Mouse (Mus musculus): ENCODE results near the gene Col4a2. TPM values are rescaled to one million over a fixed set of nuclear protein-coding genes. Genes with fewer than 3 reads are reported as not detected.
"Not testable (repeated sequence)": the region's sequence is repeated elsewhere in the genome, so short reads cannot be mapped to it uniquely, and the experiment has no call there.

Col4a2 gene
- polyA plus RNA-seq, 1 experiment from 2014 or later = 26.5 TPM

DNA sequence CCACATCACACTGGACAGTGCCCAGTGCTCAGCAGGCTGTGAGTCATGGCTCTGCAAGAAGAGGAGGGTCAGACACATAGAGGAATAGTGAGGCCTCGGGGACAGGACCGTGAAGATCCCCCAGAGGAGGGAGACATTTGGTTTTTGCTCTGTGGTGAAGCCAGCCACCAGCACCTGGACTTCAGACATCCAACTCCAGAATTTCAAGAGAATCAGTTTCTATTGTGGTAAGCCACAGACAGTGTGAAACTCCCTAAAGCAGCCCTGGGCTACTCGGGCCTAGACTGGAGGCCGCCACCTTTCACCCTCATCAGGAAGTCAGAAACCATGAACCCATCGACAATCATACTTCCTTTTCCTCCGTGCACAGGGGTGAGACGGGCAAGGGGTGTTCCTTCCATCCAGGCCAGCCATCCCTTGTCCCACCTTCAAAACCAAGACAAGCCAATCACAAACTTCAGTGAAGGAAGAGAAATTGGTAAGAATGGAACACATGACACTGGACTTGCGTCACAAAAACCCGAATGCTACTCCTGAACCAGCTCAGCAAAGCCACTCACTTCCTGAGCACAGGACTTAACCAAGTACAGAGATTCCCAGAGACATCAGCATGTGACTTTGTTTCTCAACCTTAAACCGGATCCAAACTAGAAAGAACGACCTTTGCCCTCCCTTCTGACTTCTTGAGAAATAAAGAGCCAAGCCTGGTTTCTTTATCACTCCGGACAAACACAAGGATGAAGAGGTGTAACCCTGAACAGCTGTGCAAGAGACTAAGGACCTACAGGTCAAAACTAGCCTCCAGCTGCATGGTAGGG, 151.5 kb downstream of the Col4a2 start:
- Histone ChIP-seq H3K36me3 (ENCODE audit: control insufficient read depth, insufficient read depth, low read length) (no peaks in the 10 kb centered on the region), H3K4me1 (ENCODE audit: control insufficient read depth, insufficient read depth, low read length) (peaks cover under 1% of the 10 kb centered on the region; the same call in 1 of the 2 replicates), H3K27me3 (ENCODE audit: control insufficient read depth, insufficient read depth, low read length) (no peaks in the 10 kb centered on the region), H3K4me3 (ENCODE audit: low read depth, low read length) (no peak overlapping the region), H3K9me3 (ENCODE audit: control insufficient read depth, low read length) (no peaks in the 10 kb centered on the region), H3K27ac (replicated peaks; ENCODE audit: low read depth, low read length) (no peak overlapping the region), H3K9ac (ENCODE audit: low read length) (no peak overlapping the region), H3K4me2 (ENCODE audit: low read depth, severe bottlenecking) (no peak overlapping the region)
- no peak for DNase-seq (ENCODE audit: low spot score)
- 79% methylated on average over 12 of the region's 12 CpGs for WGBS
- no peak for ATAC-seq (ENCODE audit: insufficient number of reproducible peaks, low FRiP score, low TSS enrichment, low read depth)

GRCm38 (mm10) chr8:11464707-11464964, 152.0 kb downstream of the Col4a2 start:
- Histone ChIP-seq H3K4me1 (ENCODE audit: control insufficient read depth, insufficient read depth, low read length) (no peaks in the 10 kb centered on the region), H3K36me3 (ENCODE audit: control insufficient read depth, insufficient read depth, low read length) (no peaks in the 10 kb centered on the region), H3K9me3 (ENCODE audit: control insufficient read depth, low read length) (no peaks in the 10 kb centered on the region), H3K9ac (ENCODE audit: low read length) (no peak overlapping the region), H3K27ac (replicated peaks; ENCODE audit: low read depth, low read length) (no peak overlapping the region), H3K4me2 (ENCODE audit: low read depth, severe bottlenecking) (no peak overlapping the region), H3K27me3 (ENCODE audit: control insufficient read depth, insufficient read depth, low read length) (no peaks in the 10 kb centered on the region), H3K4me3 (ENCODE audit: low read depth, low read length) (no peak overlapping the region)
- WGBS = 80% methylated on average over 3 of the region's 3 CpGs
- DNase-seq (ENCODE audit: low spot score) (no peak), ATAC-seq (ENCODE audit: insufficient number of reproducible peaks, low FRiP score, low TSS enrichment, low read depth) (no peak)

- H3K4me1 ChIP-seq (ENCODE audit: control insufficient read depth, insufficient read depth, low read length) = no peaks in the 10 kb centered on the region
- H3K4me3 ChIP-seq (ENCODE audit: low read depth, low read length) = no peak overlapping the region
- H3K27me3 ChIP-seq (ENCODE audit: control insufficient read depth, insufficient read depth, low read length) = no peaks in the 10 kb centered on the region
- no peak overlapping the region for H3K9ac ChIP-seq (ENCODE audit: low read length)
- 98% methylated on average over 4 of the region's 4 CpGs for WGBS
- DNase-seq (ENCODE audit: low spot score) (no peak), ATAC-seq (ENCODE audit: insufficient number of reproducible peaks, low FRiP score, low TSS enrichment, low read depth) (no peak)
- H3K9me3 ChIP-seq (ENCODE audit: control insufficient read depth, low read length) = no peaks in the 10 kb centered on the region
- H3K27ac ChIP-seq (replicated peaks; ENCODE audit: low read depth, low read length) = no peak overlapping the region
- no peaks in the 10 kb centered on the region for H3K36me3 ChIP-seq (ENCODE audit: control insufficient read depth, insufficient read depth, low read length)
- H3K4me2 ChIP-seq (ENCODE audit: low read depth, severe bottlenecking) = no peak overlapping the region
Measured at GRCm38 (mm10) chr8:11465619-11466018, 153.0 kb downstream of the Col4a2 start.

- not testable (repeated sequence) for H3K27me3 ChIP-seq (ENCODE audit: control insufficient read depth, insufficient read depth, low read length); DNase-seq (ENCODE audit: low spot score); H3K4me2 ChIP-seq (ENCODE audit: low read depth, severe bottlenecking); H3K9ac ChIP-seq (ENCODE audit: low read length); H3K36me3 ChIP-seq (ENCODE audit: control insufficient read depth, insufficient read depth, low read length); H3K9me3 ChIP-seq (ENCODE audit: control insufficient read depth, low read length); ATAC-seq (ENCODE audit: insufficient number of reproducible peaks, low FRiP score, low TSS enrichment, low read depth); H3K4me1 ChIP-seq (ENCODE audit: control insufficient read depth, insufficient read depth, low read length); H3K4me3 ChIP-seq (ENCODE audit: low read depth, low read length); H3K27ac ChIP-seq (replicated peaks; ENCODE audit: low read depth, low read length)
- 89% methylated on average over 4 of the region's 5 CpGs for WGBS
Measured at GRCm38 (mm10) chr8:11466528-11466927, 153.9 kb downstream of the Col4a2 start.

DNA sequence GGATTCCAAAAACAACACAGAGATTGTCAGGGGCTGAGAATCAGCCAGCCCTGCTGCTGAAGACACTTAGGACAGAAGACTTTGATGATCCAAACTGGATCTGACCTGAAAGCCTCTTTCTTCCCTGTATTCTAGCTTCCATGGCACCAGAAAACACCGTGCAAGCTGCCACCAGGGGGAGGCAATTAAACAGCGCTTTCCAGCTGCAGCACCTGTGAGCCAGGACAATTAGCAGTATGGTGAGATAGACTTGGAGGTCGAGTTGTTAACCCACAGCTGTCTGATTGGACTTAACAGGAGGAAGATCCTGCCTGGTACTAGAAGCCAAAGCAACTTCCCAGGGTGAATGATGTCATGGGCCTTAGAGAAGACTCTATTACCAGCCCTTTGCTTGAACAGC, 156.5 kb downstream of the Col4a2 start:
- H3K27me3 ChIP-seq (ENCODE audit: control insufficient read depth, insufficient read depth, low read length) = no peaks in the 10 kb centered on the region
- WGBS = 2% methylated on average over 3 of the region's 3 CpGs
- ATAC-seq (ENCODE audit: insufficient number of reproducible peaks, low FRiP score, low TSS enrichment, low read depth) (no peak), DNase-seq (ENCODE audit: low spot score) (peak; percentile 66)
- H3K36me3 ChIP-seq (ENCODE audit: control insufficient read depth, insufficient read depth, low read length) = no peaks in the 10 kb centered on the region
- no peaks in the 10 kb centered on the region for H3K9me3 ChIP-seq (ENCODE audit: control insufficient read depth, low read length)
- H3K4me2 ChIP-seq (ENCODE audit: low read depth, severe bottlenecking) = no peak overlapping the region
- H3K9ac ChIP-seq (ENCODE audit: low read length) = no peak overlapping the region
- no peak overlapping the region for H3K27ac ChIP-seq (replicated peaks; ENCODE audit: low read depth, low read length)
- H3K4me3 ChIP-seq (ENCODE audit: low read depth, low read length) = no peak overlapping the region
- peaks cover 5% of the 10 kb centered on the region for H3K4me1 ChIP-seq (ENCODE audit: control insufficient read depth, insufficient read depth, low read length)

DNA sequence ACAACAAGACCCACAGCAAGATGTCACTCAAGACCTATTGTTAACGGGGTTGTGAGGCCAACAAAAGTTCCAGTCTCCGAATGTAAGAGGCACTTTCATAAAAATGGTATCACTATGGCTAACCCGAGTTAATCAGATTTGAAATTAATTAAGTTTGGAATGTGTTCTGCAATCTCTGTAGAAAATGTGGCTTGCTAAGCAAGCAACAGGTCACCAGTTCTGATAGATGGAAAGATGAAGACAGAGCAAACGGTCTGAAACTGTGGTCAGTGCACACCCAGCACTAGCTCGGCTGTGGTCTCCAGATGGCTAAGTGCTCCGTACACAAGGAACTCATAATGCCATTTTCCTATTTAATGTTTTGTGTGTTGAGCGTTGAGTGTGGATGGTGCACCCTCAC, 158.1 kb downstream of the Col4a2 start:
- Histone ChIP-seq H3K27ac (replicated peaks; ENCODE audit: low read depth, low read length) (no peak overlapping the region), H3K9me3 (ENCODE audit: control insufficient read depth, low read length) (no peaks in the 10 kb centered on the region), H3K4me1 (ENCODE audit: control insufficient read depth, insufficient read depth, low read length) (peaks cover 8% of the 10 kb centered on the region), H3K36me3 (ENCODE audit: control insufficient read depth, insufficient read depth, low read length) (no peaks in the 10 kb centered on the region), H3K4me3 (ENCODE audit: low read depth, low read length) (no peak overlapping the region), H3K9ac (ENCODE audit: low read length) (no peak overlapping the region), H3K27me3 (ENCODE audit: control insufficient read depth, insufficient read depth, low read length) (peaks cover 11% of the 10 kb centered on the region), H3K4me2 (ENCODE audit: low read depth, severe bottlenecking) (no peak overlapping the region)
- 78% methylated on average over 7 of the region's 7 CpGs for WGBS
- DNase-seq (ENCODE audit: low spot score) = no peak
- ATAC-seq (ENCODE audit: insufficient number of reproducible peaks, low FRiP score, low TSS enrichment, low read depth) = no peak

GRCm38 (mm10) chr8:11471309-11471708, 158.7 kb downstream of the Col4a2 start:
- Histone ChIP-seq H3K27ac (replicated peaks; ENCODE audit: low read depth, low read length) (no peak overlapping the region), H3K27me3 (ENCODE audit: control insufficient read depth, insufficient read depth, low read length) (peaks cover 17% of the 10 kb centered on the region), H3K9me3 (ENCODE audit: control insufficient read depth, low read length) (no peaks in the 10 kb centered on the region), H3K4me3 (ENCODE audit: low read depth, low read length) (no peak overlapping the region), H3K4me1 (ENCODE audit: control insufficient read depth, insufficient read depth, low read length) (peaks cover 10% of the 10 kb centered on the region), H3K4me2 (ENCODE audit: low read depth, severe bottlenecking) (no peak overlapping the region), H3K36me3 (ENCODE audit: control insufficient read depth, insufficient read depth, low read length) (no peaks in the 10 kb centered on the region), H3K9ac (ENCODE audit: low read length) (no peak overlapping the region)
- WGBS = 56% methylated on average over 8 of the region's 8 CpGs
- no peak for ATAC-seq (ENCODE audit: insufficient number of reproducible peaks, low FRiP score, low TSS enrichment, low read depth)
- no peak for DNase-seq (ENCODE audit: low spot score)

DNA sequence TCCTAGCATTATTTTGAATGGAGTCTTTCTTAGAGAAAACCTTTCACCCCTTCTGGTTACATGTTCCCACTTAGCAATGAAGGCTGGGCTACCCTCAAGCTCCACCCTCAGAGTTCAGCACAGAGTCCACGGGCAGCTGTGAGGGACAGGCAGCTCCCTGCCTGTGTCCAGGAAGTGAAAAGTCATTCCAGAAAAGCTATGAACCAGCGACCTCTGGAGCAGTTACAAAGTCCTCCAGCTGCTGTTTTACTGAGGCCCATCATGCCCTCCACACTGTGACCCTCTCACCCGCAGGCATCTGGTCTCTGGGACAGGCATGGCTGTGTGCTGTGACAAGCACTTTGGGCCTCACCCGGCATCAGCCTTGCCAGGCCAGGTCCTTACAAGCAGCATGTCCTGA, 160.5 kb downstream of the Col4a2 start:
- DNase-seq (ENCODE audit: low spot score) = peak; percentile 48
- peaks cover 12% of the 10 kb centered on the region for H3K4me1 ChIP-seq (ENCODE audit: control insufficient read depth, insufficient read depth, low read length)
- ATAC-seq (ENCODE audit: insufficient number of reproducible peaks, low FRiP score, low TSS enrichment, low read depth) = no peak
- no peaks in the 10 kb centered on the region for H3K9me3 ChIP-seq (ENCODE audit: control insufficient read depth, low read length)
- WGBS = 21% methylated on average over 4 of the region's 4 CpGs
- H3K36me3 ChIP-seq (ENCODE audit: control insufficient read depth, insufficient read depth, low read length) = no peaks in the 10 kb centered on the region
- H3K4me3 ChIP-seq (ENCODE audit: low read depth, low read length) = no peak overlapping the region
- peak overlapping the region; percentile 9; the same call in 1 of the 2 replicates for H3K9ac ChIP-seq (ENCODE audit: low read length)
- no peak overlapping the region for H3K27ac ChIP-seq (replicated peaks; ENCODE audit: low read depth, low read length)
- H3K4me2 ChIP-seq (ENCODE audit: low read depth, severe bottlenecking) = no peak overlapping the region
- H3K27me3 ChIP-seq (ENCODE audit: control insufficient read depth, insufficient read depth, low read length) = peaks cover 32% of the 10 kb centered on the region

DNA sequence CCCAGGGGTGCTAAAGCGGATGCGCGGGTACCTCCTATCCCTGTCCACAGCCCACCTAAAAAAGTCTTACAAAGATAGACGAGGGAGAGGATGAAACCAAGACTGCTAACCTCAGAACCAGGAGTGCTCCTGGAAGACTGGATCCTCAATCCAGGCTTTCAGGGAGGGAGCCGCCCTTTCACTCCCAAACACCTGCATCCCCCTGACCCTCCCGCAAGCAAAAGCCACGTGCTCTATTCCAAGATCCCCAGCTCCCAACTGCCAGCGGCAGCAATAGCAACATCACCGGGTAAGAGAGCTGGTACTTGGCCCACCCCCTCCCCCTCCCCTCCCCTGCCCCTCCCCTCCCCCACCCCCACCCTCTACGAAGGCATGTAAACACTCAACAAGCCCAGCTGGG, 162.8 kb downstream of the Col4a2 start:
- peaks cover 18% of the 10 kb centered on the region for H3K4me1 ChIP-seq (ENCODE audit: control insufficient read depth, insufficient read depth, low read length)
- peaks cover 50% of the 10 kb centered on the region for H3K27me3 ChIP-seq (ENCODE audit: control insufficient read depth, insufficient read depth, low read length)

More for the DNA sequence above, 162.8 kb downstream of the Col4a2 start:
- H3K9me3 ChIP-seq (ENCODE audit: control insufficient read depth, low read length) = no peaks in the 10 kb centered on the region
- H3K27ac ChIP-seq (replicated peaks; ENCODE audit: low read depth, low read length) = no peak overlapping the region
- no peaks in the 10 kb centered on the region for H3K36me3 ChIP-seq (ENCODE audit: control insufficient read depth, insufficient read depth, low read length)
- WGBS = 4% methylated on average over 9 of the region's 10 CpGs
- ATAC-seq (ENCODE audit: insufficient number of reproducible peaks, low FRiP score, low TSS enrichment, low read depth) = no peak
- no peak overlapping the region for H3K9ac ChIP-seq (ENCODE audit: low read length)
- no peak overlapping the region for H3K4me2 ChIP-seq (ENCODE audit: low read depth, severe bottlenecking)
- H3K4me3 ChIP-seq (ENCODE audit: low read depth, low read length) = no peak overlapping the region
- DNase-seq (ENCODE audit: low spot score) = no peak
